Mouse (Mus musculus) MEL (cell line): Measurements from ENCODE around the gene Hdac11. TPM values are rescaled to one million over a fixed set of nuclear protein-coding genes. Genes with fewer than 3 reads are reported as not detected.

Experiments
- DNase-seq: peaks from one replicate; pipeline ENCODE4 v3.0.0; 2011; ENCODE audit warnings: low read depth, low spot score
- H3K27ac ChIP-seq: 2 replicates; pipeline ENCODE4 v1.5.1; 2012; ENCODE audit warnings: low read depth, mild to moderate bottlenecking, control low read depth, low read length, moderate library complexity; ENCODE audit not compliant: control insufficient read depth
- H3K27me3 ChIP-seq, 2 experiments: fragments of 150-350 bp in 1 of 2; sonication (generic) in 1 of 2; 2 replicates each; pipeline ENCODE4 v1.6.1; 2012; ENCODE audit warnings: low read length in 2 of 2, mild to moderate bottlenecking in 2 of 2, improper control_type of control experiment in 1 of 2, moderate library complexity in 1 of 2; ENCODE audit not compliant: insufficient read depth in 2 of 2, control insufficient read depth in 1 of 2
- H3K36me3 ChIP-seq, 2 experiments: 2 replicates each; pipeline ENCODE4 v1.6.1; 2012 to 2014; ENCODE audit warnings: low read length in 2 of 2, improper control_type of control experiment in 1 of 2, inconsistent platforms in 1 of 2, mild to moderate bottlenecking in 1 of 2; ENCODE audit not compliant: insufficient read depth in 2 of 2, control insufficient read depth in 1 of 2
- H3K4me1 ChIP-seq, 2 experiments: fragments of 150-350 bp in 1 of 2; sonication (generic) in 1 of 2; 2 replicates each; pipeline ENCODE4 v1.6.1; 2012; ENCODE audit warnings: low read length in 2 of 2, improper control_type of control experiment in 1 of 2, mild to moderate bottlenecking in 1 of 2; ENCODE audit not compliant: insufficient read depth in 2 of 2, control insufficient read depth in 1 of 2
- H3K4me3 ChIP-seq, 2 experiments: fragments of 150-350 bp in 1 of 2; sonication (generic) in 1 of 2; 2 replicates each; pipeline ENCODE4 v1.5.1; 2012; ENCODE audit warnings: low read depth in 2 of 2, low read length in 2 of 2, mild to moderate bottlenecking in 2 of 2, moderate library complexity in 2 of 2, control low read depth in 1 of 2, improper control_type of control experiment in 1 of 2; ENCODE audit not compliant: control insufficient read depth in 1 of 2, insufficient read depth in 1 of 2
- H3K79me2 ChIP-seq: 2 replicates; pipeline ENCODE4 v1.6.1; 2012; ENCODE audit warnings: mild to moderate bottlenecking, low read length, moderate library complexity; ENCODE audit not compliant: control insufficient read depth, poor library complexity, insufficient read depth
- H3K9ac ChIP-seq: 2 replicates; pipeline ENCODE4 v1.6.1; 2012; ENCODE audit warnings: low read depth, mild to moderate bottlenecking, control low read depth, low read length, moderate library complexity; ENCODE audit not compliant: control insufficient read depth, poor library complexity, severe bottlenecking
- H3K9me3 ChIP-seq: fragments of 150-350 bp; sonication (generic); replicated peaks from 2 replicates; pipeline ENCODE4 v1.6.1; 2012; ENCODE audit warnings: mild to moderate bottlenecking, low read length, improper control_type of control experiment, moderate library complexity; ENCODE audit not compliant: insufficient read depth
- CHD2 ChIP-seq: IDR thresholded peaks from 2 replicates; pipeline ENCODE4 v1.6.1; 2011; ENCODE audit warnings: low read length, improper control_type of control experiment
- CTCF ChIP-seq, 3 experiments: IDR thresholded peaks in 2 of 3; conservative IDR thresholded peaks in 1 of 3; 2 replicates each; pipeline ENCODE4 v1.5.1; 2011 to 2012; ENCODE audit warnings: low read length in 3 of 3, low read depth in 2 of 3, mild to moderate bottlenecking in 2 of 3, improper control_type of control experiment in 1 of 3, inconsistent platforms in 1 of 3, mixed read lengths in 1 of 3, moderate library complexity in 1 of 3; ENCODE audit not compliant: control insufficient read depth in 1 of 3, insufficient read depth in 1 of 3, poor library complexity in 1 of 3, severe bottlenecking in 1 of 3
- E2F4 ChIP-seq: IDR thresholded peaks from 2 replicates; pipeline ENCODE4 v1.6.1; 2011; ENCODE audit warnings: low read depth, low read length, improper control_type of control experiment, borderline replicate concordance
- EP300 ChIP-seq, 2 experiments: IDR thresholded peaks; 2 replicates each; pipeline ENCODE4 v1.6.1; 2011; ENCODE audit warnings: improper control_type of control experiment in 2 of 2, low read length in 2 of 2, low read depth in 1 of 2, mild to moderate bottlenecking in 1 of 2
- GABPA ChIP-seq: IDR thresholded peaks from 2 replicates; pipeline ENCODE4 v1.6.1; 2012; ENCODE audit warnings: low read depth, mild to moderate bottlenecking, inconsistent platforms, low read length, improper control_type of control experiment, moderate library complexity
- GATA1 ChIP-seq: IDR thresholded peaks from 2 replicates; pipeline ENCODE4 v1.6.1; 2011; ENCODE audit warnings: low read depth, low read length, improper control_type of control experiment
- HCFC1 ChIP-seq: IDR thresholded peaks from 2 replicates; pipeline ENCODE4 v1.6.1; 2012; ENCODE audit warnings: low read depth, mild to moderate bottlenecking, inconsistent platforms, low read length, improper control_type of control experiment, moderate library complexity
- JUND ChIP-seq: IDR thresholded peaks from 2 replicates; pipeline ENCODE4 v1.6.1; 2011; ENCODE audit warnings: low read depth, mild to moderate bottlenecking, improper control_type of control experiment, low read length
- MAZ ChIP-seq: IDR thresholded peaks from 2 replicates; pipeline ENCODE4 v1.6.1; 2012; ENCODE audit warnings: low read depth, mild to moderate bottlenecking, inconsistent platforms, low read length, improper control_type of control experiment
- MEF2A ChIP-seq: IDR thresholded peaks from 2 replicates; pipeline ENCODE4 v1.6.1; 2014; ENCODE audit warnings: low read depth, mild to moderate bottlenecking, inconsistent platforms, low read length, improper control_type of control experiment; ENCODE audit not compliant: poor library complexity, insufficient replicate concordance, severe bottlenecking; ENCODE audit errors: extremely low read depth
- MYB ChIP-seq: IDR thresholded peaks from 2 replicates; pipeline ENCODE4 v1.6.1; 2011; ENCODE audit warnings: mild to moderate bottlenecking, low read depth, low read length, improper control_type of control experiment
- MYC ChIP-seq: IDR thresholded peaks from 2 replicates; pipeline ENCODE4 v1.6.1; 2011; ENCODE audit warnings: low read depth, mild to moderate bottlenecking, low read length, improper control_type of control experiment, moderate library complexity
- RCOR1 ChIP-seq: IDR thresholded peaks from 2 replicates; pipeline ENCODE4 v1.6.1; 2012; ENCODE audit warnings: low read depth, mild to moderate bottlenecking, inconsistent platforms, low read length, improper control_type of control experiment
- SIN3A ChIP-seq: IDR thresholded peaks from 2 replicates; pipeline ENCODE4 v1.6.1; 2012; ENCODE audit warnings: low read length, improper control_type of control experiment, inconsistent platforms
- SMC3 ChIP-seq: IDR thresholded peaks from 2 replicates; pipeline ENCODE4 v1.6.1; 2011; ENCODE audit warnings: low read depth, low read length, improper control_type of control experiment
- TAL1 ChIP-seq: IDR thresholded peaks from 2 replicates; pipeline ENCODE4 v1.6.1; 2012; ENCODE audit warnings: mild to moderate bottlenecking, inconsistent platforms, low read length, moderate library complexity, mixed read lengths
- TBP ChIP-seq: IDR thresholded peaks from 2 replicates; pipeline ENCODE4 v1.8.0; 2011; ENCODE audit warnings: low read depth, low read length, improper control_type of control experiment
- TCF12 ChIP-seq: IDR thresholded peaks from 2 replicates; pipeline ENCODE4 v1.6.1; 2014; ENCODE audit warnings: low read depth, mild to moderate bottlenecking, inconsistent platforms, low read length, improper control_type of control experiment, moderate library complexity
- UBTF ChIP-seq: IDR thresholded peaks from 2 replicates; pipeline ENCODE4 v1.6.1; 2012; ENCODE audit warnings: low read depth, mild to moderate bottlenecking, inconsistent platforms, low read length, improper control_type of control experiment, moderate library complexity, borderline replicate concordance; ENCODE audit not compliant: insufficient read depth
- USF1 ChIP-seq: IDR thresholded peaks from 2 replicates; pipeline ENCODE4 v1.6.1; 2014; ENCODE audit warnings: low read depth, mild to moderate bottlenecking, inconsistent platforms, low read length, improper control_type of control experiment, moderate library complexity
- USF2 ChIP-seq, 2 experiments: IDR thresholded peaks; 2 replicates each; pipeline ENCODE4 v1.6.1; 2011 to 2012; ENCODE audit warnings: improper control_type of control experiment in 2 of 2, low read length in 2 of 2, borderline replicate concordance in 1 of 2, inconsistent platforms in 1 of 2, low read depth in 1 of 2, mild to moderate bottlenecking in 1 of 2; ENCODE audit not compliant: insufficient read depth in 1 of 2
- ZC3H11A ChIP-seq: IDR thresholded peaks from 2 replicates; pipeline ENCODE4 v1.6.1; 2012; ENCODE audit warnings: low read depth, mild to moderate bottlenecking, inconsistent platforms, low read length, improper control_type of control experiment
- ZNF384 ChIP-seq: IDR thresholded peaks from 2 replicates; pipeline ENCODE4 v1.6.1; 2012; ENCODE audit warnings: low read depth, mild to moderate bottlenecking, inconsistent platforms, low read length, improper control_type of control experiment
- polyA plus RNA-seq, 2 experiments: library from polyadenylated mRNA; stranded (reverse) in 1 of 2; unstranded in 1 of 2; fragments of >175 nt in 1 of 2; fragments of >200 nt in 1 of 2; gene quantifications; 2 replicates each; pipeline versions ENCODE4 v1.2.1 to v1.2.4; 2012; ENCODE audit warnings: low replicate concordance in 2 of 2, low read depth in 1 of 2; ENCODE audit not compliant: insufficient read length in 2 of 2, insufficient read depth in 1 of 2, missing spikeins in 1 of 2
- total RNA-seq: library from RNA; depleted of rRNA; stranded (reverse); fragments of 300-350 nt; gene quantifications from 2 replicates; pipeline ENCODE4 v1.2.3, GENCODE M21; 2012

Gene Hdac11
- total and polyA plus RNA-seq, 3 experiments, result 3.3 to 6.0 TPM; not detected in 1

DNA sequence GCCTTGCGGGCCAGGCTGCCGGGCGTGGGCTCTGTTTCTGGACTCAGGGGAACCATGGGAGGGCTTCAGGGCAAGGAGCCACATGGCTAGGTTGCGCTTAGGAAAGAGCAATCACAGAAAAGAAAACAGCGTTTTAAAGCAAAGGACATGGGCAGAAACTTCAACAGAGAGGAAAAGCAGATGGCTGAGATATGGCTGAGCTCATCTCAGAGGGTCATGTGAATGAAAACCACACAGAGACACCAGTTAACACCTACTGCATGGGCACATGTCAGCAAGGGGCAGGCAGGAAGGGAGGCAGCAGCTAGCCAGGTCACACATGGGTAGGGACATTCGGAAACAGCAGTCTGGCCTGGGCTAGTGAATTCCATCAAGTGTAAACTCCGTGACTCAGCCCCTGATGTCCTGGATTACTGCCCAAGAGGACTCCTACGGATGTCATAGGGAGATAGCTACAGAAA, 45.4 kb downstream of the Hdac11 start:
- H3K9ac ChIP-seq, result no peak overlapping the region
- TF ChIP-seq GABPA (no peak), USF1 (no peak)
- no peak for DNase-seq
- H3K9me3 ChIP-seq, result no peaks in the 10 kb centered on the region
- H3K27me3 ChIP-seq, result peaks cover 3 to 6% of the 10 kb centered on the region in 2 experiments; a peak in 3 of 4 replicates
- H3K4me1 ChIP-seq, result no peaks in the 10 kb centered on the region
- H3K36me3 ChIP-seq, result no peaks in the 10 kb centered on the region
- H3K4me3 ChIP-seq, result no peak overlapping the region
- no peaks in the 10 kb centered on the region for H3K79me2 ChIP-seq
- H3K27ac ChIP-seq, result no peak overlapping the region

DNA sequence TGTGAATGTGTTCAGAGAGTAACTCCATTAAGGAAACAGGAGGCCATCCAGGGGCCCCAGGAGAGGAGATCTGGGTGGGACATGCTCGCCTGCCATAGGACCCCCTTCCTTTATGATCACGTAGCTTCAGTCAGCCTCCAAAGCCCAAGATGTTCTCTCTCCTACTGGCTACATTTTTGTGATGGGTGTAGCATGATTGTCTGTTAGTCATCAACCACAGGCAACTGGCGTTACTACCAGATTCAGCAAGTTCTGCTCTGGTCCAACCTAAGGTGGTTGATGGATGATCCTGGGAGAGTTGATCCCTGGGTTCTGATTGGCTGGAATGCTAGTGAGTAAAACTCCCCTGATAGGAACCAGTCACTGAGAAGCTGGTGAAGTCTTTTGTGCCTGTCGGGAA, 46.1 kb downstream of the Hdac11 start:
- Histone ChIP-seq H3K9ac (no peak overlapping the region), H3K27me3 (peaks cover 3 to 6% of the 10 kb centered on the region in 2 experiments; a peak in 3 of 4 replicates)

DNA sequence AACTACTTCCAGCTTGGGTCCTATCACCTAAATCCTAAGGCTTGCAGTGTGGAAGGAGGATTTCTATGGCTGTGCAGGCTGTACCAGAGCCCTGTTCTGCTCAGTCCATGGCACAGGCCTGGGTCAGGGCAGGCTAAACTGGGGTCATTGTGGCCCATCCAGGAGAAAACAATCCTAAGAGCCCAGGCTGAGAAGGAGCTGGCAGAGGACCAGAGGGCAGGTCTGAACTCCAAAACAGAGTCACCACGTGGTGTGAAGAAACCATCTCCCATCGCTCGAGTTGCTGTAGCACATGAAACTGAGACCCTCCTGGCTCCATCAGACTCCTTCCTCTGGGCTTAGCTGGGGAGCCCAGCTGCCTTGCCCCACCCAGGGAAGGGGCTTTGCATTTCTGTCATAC, 48.9 kb downstream of the Hdac11 start:
- no peak overlapping the region for H3K27ac ChIP-seq
- no peaks in the 10 kb centered on the region for H3K9me3 ChIP-seq
- no peaks in the 10 kb centered on the region for H3K79me2 ChIP-seq
- no peak overlapping the region for H3K9ac ChIP-seq
- no peak for DNase-seq
- TF ChIP-seq TCF12, result no peak
- TF ChIP-seq MAZ, result no peak
- no peak for TF ChIP-seq MEF2A
- no peak for TF ChIP-seq RCOR1
- TF ChIP-seq SMC3, result no peak
- no peak for TF ChIP-seq GATA1
- no peak for TF ChIP-seq E2F4
- no peak for TF ChIP-seq HCFC1
- peaks cover 5 to 6% of the 10 kb centered on the region in 2 experiments; a peak in 3 of 4 replicates for H3K27me3 ChIP-seq
- no peaks in the 10 kb centered on the region; a peak in 1 of 4 replicates for H3K4me1 ChIP-seq
- no peak overlapping the region for H3K4me3 ChIP-seq
- H3K36me3 ChIP-seq, result no peaks in the 10 kb centered on the region

More for the DNA sequence above, 46.1 kb downstream of the Hdac11 start:
- H3K4me1 ChIP-seq, result no peaks in the 10 kb centered on the region
- H3K79me2 ChIP-seq, result no peaks in the 10 kb centered on the region
- no peak overlapping the region for H3K27ac ChIP-seq
- no peaks in the 10 kb centered on the region for H3K36me3 ChIP-seq
- DNase-seq, result no peak
- no peak overlapping the region for H3K4me3 ChIP-seq
- H3K9me3 ChIP-seq, result no peaks in the 10 kb centered on the region
- TF ChIP-seq SIN3A (no peak), CTCF (IDR thresholded peaks at IDR 0.05 in 2 of 3, conservative IDR thresholded peaks at IDR 0.05 in 1 of 3; ENCODE audit: control insufficient read depth in 1 of 3, insufficient read depth in 1 of 3, low read depth in 2 of 3, low read length in 3 of 3, poor library complexity in 1 of 3, severe bottlenecking in 1 of 3) (no peak), UBTF (no peak), CHD2 (no peak), TAL1 (no peak), MYC (no peak), GATA1 (no peak), ZNF384 (no peak), EP300 (IDR thresholded peaks at IDR 0.05; ENCODE audit: low read depth in 1 of 2, low read length in 2 of 2) (no peak), ZC3H11A (no peak), MAZ (no peak), USF2 (IDR thresholded peaks at IDR 0.05; ENCODE audit: borderline replicate concordance in 1 of 2, insufficient read depth in 1 of 2, low read depth in 1 of 2, low read length in 2 of 2) (no peak), JUND (no peak), MYB (no peak), RCOR1 (no peak), TBP (no peak), GABPA (no peak)
